Comparison of ENCODE assay signal across 11 mouse cellular contexts in genomic region chr6:48020006-48020405, GRCm38 (mm10). TPM values are rescaled to one million over a fixed set of nuclear protein-coding genes. Genes with fewer than 3 reads are reported as not detected.
DNase-seq lines count a peak whose midpoint lies in the region; ATAC-seq lines count a peak whose summit lies in the region.
"Had no signal": no experiment of that assay in that cellular context is flagged by ENCODE, and none has a peak within 500 bp of the region (broad histone marks: within the 10 kb centered on the region; RNA-seq: fewer than 3 reads in every experiment).

No protein-coding gene starts in this region.

- H3K9me3 ChIP-seq in hindbrain, embryonic 15.5 days = peaks cover 11% of the 10 kb centered on the region
- H3K9me3 ChIP-seq in hindbrain, embryonic 12.5 days (replicated peaks) = peaks cover 12% of the 10 kb centered on the region
- peaks cover 9% of the 10 kb centered on the region for H3K9me3 ChIP-seq in midbrain, embryonic 13.5 days

- H3K27ac ChIP-seq in hindbrain, embryonic 15.5 days (replicated peaks) = 0 out of 2 replicates have a peak overlapping the region, but pooled peaks have one; percentile 37
- no peak overlapping the region for H3K27ac ChIP-seq in hindbrain, embryonic 12.5 days
- peak overlapping the region; percentile 65 for H3K27ac ChIP-seq in midbrain, embryonic 13.5 days
- H3K27ac ChIP-seq: forebrain, embryonic 12.5 days; neural tube, embryonic 12.5 days had no signal

- peaks cover 6% of the 10 kb centered on the region; the same call in 1 of the 2 replicates for H3K4me1 ChIP-seq in hindbrain, embryonic 15.5 days (replicated peaks)
- H3K4me1 ChIP-seq in hindbrain, embryonic 12.5 days = peaks cover 7% of the 10 kb centered on the region
- peaks cover 14% of the 10 kb centered on the region for H3K4me1 ChIP-seq in midbrain, embryonic 13.5 days (replicated peaks)

- peaks cover 30% of the 10 kb centered on the region for H3K36me3 ChIP-seq in hindbrain, embryonic 15.5 days
- peaks cover 36% of the 10 kb centered on the region for H3K36me3 ChIP-seq in hindbrain, embryonic 12.5 days
- peaks cover 40% of the 10 kb centered on the region for H3K36me3 ChIP-seq in midbrain, embryonic 13.5 days

- DNase-seq in MN1 (ENCODE audit: low spot score) = peak; percentile 31
- peak; percentile 77 for DNase-seq in adrenal gland, adult 2 months
- DNase-seq in ovary, postnatal 36 days (ENCODE audit: low spot score) = no peak
- DNase-seq: kidney, postnatal 10 days; liver, postnatal 0 days had no signal

- no peak overlapping the region for H3K9ac ChIP-seq in hindbrain, embryonic 15.5 days
- H3K9ac ChIP-seq in hindbrain, embryonic 12.5 days = no peak overlapping the region
- no peak overlapping the region for H3K9ac ChIP-seq in midbrain, embryonic 13.5 days (replicated peaks)
- H3K9ac ChIP-seq: forebrain, embryonic 12.5 days; liver, postnatal 0 days; neural tube, embryonic 12.5 days had no signal

- 65% methylated on average over 2 of the region's 2 CpGs for WGBS in hindbrain, embryonic 15.5 days
- 67% methylated on average over 2 of the region's 2 CpGs for WGBS in hindbrain, embryonic 12.5 days
- WGBS in midbrain, embryonic 13.5 days = 46% methylated on average over 2 of the region's 2 CpGs

- no peaks in the 10 kb centered on the region for H3K27me3 ChIP-seq in hindbrain, embryonic 15.5 days
- H3K27me3 ChIP-seq in hindbrain, embryonic 12.5 days = no peaks in the 10 kb centered on the region
- no peaks in the 10 kb centered on the region for H3K27me3 ChIP-seq in midbrain, embryonic 13.5 days
- H3K27me3 ChIP-seq: forebrain, embryonic 12.5 days; neural tube, embryonic 12.5 days had no signal

- no peak for ATAC-seq in hindbrain, embryonic 15.5 days (ENCODE audit: low FRiP score, low read depth)
- no peak for ATAC-seq in hindbrain, embryonic 12.5 days (ENCODE audit: low FRiP score)
- no peak for ATAC-seq in midbrain, embryonic 13.5 days
- no peak for ATAC-seq in granulocyte monocyte progenitor cell, adult 5-6 weeks (replicated peaks; ENCODE audit: poor library complexity, severe bottlenecking)
- ATAC-seq: liver, postnatal 0 days had no signal

- H3K4me3 ChIP-seq in hindbrain, embryonic 15.5 days = no peak overlapping the region
- H3K4me3 ChIP-seq in hindbrain, embryonic 12.5 days = no peak overlapping the region
- no peak overlapping the region for H3K4me3 ChIP-seq in midbrain, embryonic 13.5 days (replicated peaks)
- H3K4me3 ChIP-seq: forebrain, embryonic 12.5 days; neural tube, embryonic 12.5 days had no signal

- H3K4me2 ChIP-seq in hindbrain, embryonic 15.5 days = no peak overlapping the region
- no peak overlapping the region for H3K4me2 ChIP-seq in hindbrain, embryonic 12.5 days (replicated peaks)
- H3K4me2 ChIP-seq in midbrain, embryonic 13.5 days (replicated peaks) = no peak overlapping the region
- H3K4me2 ChIP-seq: forebrain, embryonic 12.5 days; neural tube, embryonic 12.5 days had no signal

RNA-seq across cellular contexts. Expression of gene Zfp777, which starts 28.7 kb away (rescaled TPM):
- 14.7 and 14.8 TPM in 2 replicates for polyA plus RNA-seq in hindbrain, embryonic 15.5 days (2015; fragmentation: Nextera tagmentation; extraction: Ambion mirVana)
- polyA plus RNA-seq in hindbrain, embryonic 12.5 days (2016; fragmentation: Nextera tagmentation; extraction: Ambion mirVana) = 10.7 and 11.1 TPM in 2 replicates
- total RNA-seq in adrenal gland, adult 2 months (2021) = 10 to 100 TPM; 20.1 to 24.3 TPM
- polyA plus RNA-seq in adrenal gland, adult 2 months (2012; rRNA removed) = 20.3 and 23.4 TPM in 2 replicates
- polyA plus RNA-seq in midbrain, embryonic 13.5 days (2015; fragmentation: Nextera tagmentation; extraction: Ambion mirVana) = 8.9 and 9.3 TPM in 2 replicates
- total RNA-seq in granulocyte monocyte progenitor cell, adult 5-6 weeks (2014; fragmentation: Nextera tagmentation) = 22.2 and 22.8 TPM in 2 replicates
- total RNA-seq in granulocyte monocyte progenitor cell, adult 5-6 weeks (2017) = 37.6 and 40.1 TPM in 2 replicates
